Mouse (Mus musculus) hindbrain, embryonic 10.5 days (tissue): ENCODE results near the gene Vmn1r232. TPM values are rescaled to one million over a fixed set of nuclear protein-coding genes. Genes with fewer than 3 reads are reported as not detected.
A peak's percentile ranks its signal among the peaks of the same experiment; 100 is the strongest.

Source experiments
- DNase-seq: peaks from one replicate; pipeline ENCODE4 v3.0.0-alpha.2; 2017; ENCODE audit warnings: low spot score
- H3K27ac ChIP-seq: fragments of 300-500 bp; sonication (generic); 2 replicates; pipeline ENCODE4 v1.5.1; 2016; ENCODE audit warnings: mild to moderate bottlenecking, moderate library complexity
- H3K27me3 ChIP-seq: fragments of 300-500 bp; sonication (generic); 2 replicates; pipeline ENCODE4 v1.6.1; 2016; ENCODE audit warnings: mild to moderate bottlenecking; ENCODE audit not compliant: poor library complexity, insufficient read depth, severe bottlenecking
- H3K36me3 ChIP-seq: fragments of 300-500 bp; sonication (generic); 2 replicates; pipeline ENCODE4 v1.6.1; 2016; ENCODE audit warnings: mild to moderate bottlenecking, moderate library complexity
- H3K4me1 ChIP-seq: fragments of 300-500 bp; sonication (generic); replicated peaks from 2 replicates; pipeline ENCODE4 v1.6.1; 2016; ENCODE audit warnings: mild to moderate bottlenecking
- H3K4me3 ChIP-seq: fragments of 300-500 bp; sonication (generic); 2 replicates; pipeline ENCODE4 v1.5.1; 2016; ENCODE audit warnings: mild to moderate bottlenecking, moderate library complexity
- H3K9me3 ChIP-seq: fragments of 300-500 bp; sonication (generic); 2 replicates; pipeline ENCODE4 v1.6.1; 2016; ENCODE audit warnings: mild to moderate bottlenecking, moderate library complexity
- WGBS: fragments of 180-500 bp; shearing (Covaris S2); methylation state at CpG from one replicate; pipeline ENCODE4 v1.1.7; 2016; 5-methylcytosine and 5-hydroxymethylcytosine counted together
- polyA plus RNA-seq: library from polyadenylated mRNA; unstranded; fragments of >200 nt; fragmentation: Nextera tagmentation; extraction: Ambion mirVana; gene quantifications from 2 replicates; pipeline ENCODE4 v1.2.1, GENCODE M21; 2016

Gene Vmn1r232
- polyA plus RNA-seq: not detected in 2 replicates

DNA sequence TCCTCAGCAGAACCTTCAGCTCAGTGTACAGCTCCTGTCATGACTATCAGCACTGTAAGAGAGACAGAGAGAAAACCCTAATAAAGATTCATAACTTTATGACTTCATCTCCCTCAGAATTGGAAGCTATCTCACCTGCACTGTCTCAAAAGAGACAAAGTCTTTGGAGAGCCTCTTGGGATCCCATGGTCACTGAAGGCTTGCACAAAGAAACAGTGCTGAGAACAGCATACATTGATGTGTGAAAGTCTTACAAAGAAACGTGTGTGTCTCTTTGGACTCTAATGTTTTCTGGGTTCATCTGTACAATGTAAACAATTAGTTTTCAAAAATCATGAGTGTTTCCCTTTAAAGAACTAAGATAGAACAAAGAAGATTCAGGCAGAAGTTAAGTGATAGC lies at the start of gene Vmn1r232:
Gene Vmn1r232, minus strand, starts transcription at position 101 of the 400 bp plus-strand sequence.
- Histone ChIP-seq H3K9me3 (0 out of 2 replicates have a peak, but pooled peaks cover 7% of the 10 kb centered on the region), H3K4me1 (no peaks in the 10 kb centered on the region), H3K36me3 (no peaks in the 10 kb centered on the region), H3K27ac (no peak within 1 kb of the TSS), H3K27me3 (no peaks in the 10 kb centered on the region), H3K4me3 (no peak within 1 kb of the TSS)
- no peak for DNase-seq
- WGBS: 60% methylated on average over 1 of the region's 1 CpGs

DNA sequence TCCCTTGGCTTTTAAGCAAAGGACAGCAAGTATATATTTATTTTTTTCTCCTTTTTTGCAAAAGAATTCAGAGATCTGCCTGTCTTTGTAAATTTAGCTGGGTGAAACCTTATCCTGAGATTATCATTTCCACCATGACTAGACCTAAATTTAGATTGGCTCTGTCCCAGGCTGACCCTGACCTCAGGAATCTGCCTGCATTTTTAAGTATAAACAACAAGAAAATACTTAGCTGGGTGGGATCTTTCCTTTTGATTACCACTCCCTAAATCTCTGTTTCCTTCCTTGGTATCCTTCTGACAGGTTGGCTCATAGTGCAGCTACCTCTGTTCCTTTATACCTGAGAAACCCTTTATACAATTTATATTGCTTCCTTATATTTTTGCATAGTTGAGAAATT lies 47.2 kb upstream of the Vmn1r232 start:
- no peaks in the 10 kb centered on the region for H3K9me3 ChIP-seq
- no peaks in the 10 kb centered on the region for H3K27me3 ChIP-seq
- no peaks in the 10 kb centered on the region for H3K4me1 ChIP-seq
- H3K4me3 ChIP-seq: no peak overlapping the region
- H3K27ac ChIP-seq: no peak overlapping the region
- no peak for DNase-seq
- H3K36me3 ChIP-seq: peaks cover 88% of the 10 kb centered on the region

DNA sequence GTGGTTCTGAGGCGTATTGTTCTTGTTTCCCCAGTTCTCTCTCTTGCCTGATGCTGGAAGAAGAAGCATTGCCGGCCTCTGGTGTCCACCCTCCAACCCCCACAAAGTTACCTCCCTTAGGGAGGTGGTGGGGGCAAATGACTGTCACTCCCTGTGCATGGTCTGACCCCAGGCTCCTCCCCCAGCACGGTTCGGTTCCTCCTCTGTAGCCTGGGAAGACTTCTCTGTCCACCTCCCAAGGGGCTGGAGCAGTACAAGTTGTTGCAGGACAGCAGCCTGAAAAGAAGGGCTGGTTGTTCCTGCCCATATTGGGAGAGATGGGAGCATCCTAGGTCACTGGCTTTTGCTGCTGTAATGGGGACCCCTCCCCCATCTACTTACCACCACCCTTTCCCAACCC lies 45.9 kb upstream of the Vmn1r232 start:
- Histone ChIP-seq H3K27me3 (no peaks in the 10 kb centered on the region), H3K27ac (no peak overlapping the region), H3K36me3 (peaks cover 97% of the 10 kb centered on the region), H3K4me3 (no peak overlapping the region), H3K9me3 (no peaks in the 10 kb centered on the region), H3K4me1 (no peaks in the 10 kb centered on the region)
- no peak for DNase-seq
- WGBS: 90% methylated on average over 4 of the region's 4 CpGs

DNA sequence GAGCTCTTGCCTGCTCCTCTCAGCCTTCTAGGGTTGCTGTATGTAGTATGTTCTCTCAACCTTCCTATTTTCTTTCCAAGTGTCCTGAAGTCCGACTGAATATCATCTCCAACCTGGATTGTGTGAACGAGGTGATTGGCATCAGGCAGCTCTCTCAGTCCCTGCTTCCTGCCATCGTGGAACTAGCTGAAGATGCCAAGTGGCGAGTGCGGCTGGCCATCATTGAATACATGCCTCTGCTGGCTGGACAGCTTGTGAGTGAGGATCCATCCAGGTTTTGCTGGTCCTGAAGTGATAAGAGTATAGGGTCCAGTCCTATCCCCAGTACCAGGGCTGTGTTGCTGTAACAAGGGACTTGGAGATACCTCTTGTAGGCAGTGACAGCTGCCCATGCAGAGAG lies 40.9 kb upstream of the Vmn1r232 start:
- H3K4me3 ChIP-seq: no peak overlapping the region
- peaks cover 100% of the 10 kb centered on the region for H3K36me3 ChIP-seq
- no peaks in the 10 kb centered on the region for H3K27me3 ChIP-seq
- 94% methylated on average over 5 of the region's 5 CpGs for WGBS
- H3K4me1 ChIP-seq: no peaks in the 10 kb centered on the region
- no peak overlapping the region for H3K27ac ChIP-seq
- no peaks in the 10 kb centered on the region for H3K9me3 ChIP-seq
- no peak for DNase-seq

DNA sequence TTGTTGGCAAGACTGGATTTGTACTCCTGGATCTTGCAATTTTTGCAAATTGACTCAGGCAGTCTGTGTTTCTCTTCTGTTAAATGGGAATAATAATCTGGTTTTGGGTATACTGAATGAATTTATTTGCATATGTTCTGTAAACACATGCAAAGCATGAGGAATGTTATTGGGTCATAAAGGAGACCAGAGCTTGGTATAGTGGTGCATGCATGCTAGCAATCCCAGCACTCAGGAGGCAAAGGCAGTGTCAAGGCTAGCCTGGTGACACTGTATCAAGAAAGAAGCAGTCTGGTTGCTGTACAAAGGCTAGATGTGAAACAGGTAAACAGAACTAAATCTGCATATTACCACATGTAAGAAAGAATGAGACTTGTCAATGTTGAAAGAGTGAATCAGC lies 27.1 kb upstream of the Vmn1r232 start:
- Histone ChIP-seq H3K4me3 (peak overlapping the region; percentile 79), H3K9me3 (no peaks in the 10 kb centered on the region), H3K36me3 (peaks cover 11% of the 10 kb centered on the region), H3K27ac (peak overlapping the region; percentile 96), H3K4me1 (peaks cover 26% of the 10 kb centered on the region), H3K27me3 (no peaks in the 10 kb centered on the region)
- DNase-seq: no peak

DNA sequence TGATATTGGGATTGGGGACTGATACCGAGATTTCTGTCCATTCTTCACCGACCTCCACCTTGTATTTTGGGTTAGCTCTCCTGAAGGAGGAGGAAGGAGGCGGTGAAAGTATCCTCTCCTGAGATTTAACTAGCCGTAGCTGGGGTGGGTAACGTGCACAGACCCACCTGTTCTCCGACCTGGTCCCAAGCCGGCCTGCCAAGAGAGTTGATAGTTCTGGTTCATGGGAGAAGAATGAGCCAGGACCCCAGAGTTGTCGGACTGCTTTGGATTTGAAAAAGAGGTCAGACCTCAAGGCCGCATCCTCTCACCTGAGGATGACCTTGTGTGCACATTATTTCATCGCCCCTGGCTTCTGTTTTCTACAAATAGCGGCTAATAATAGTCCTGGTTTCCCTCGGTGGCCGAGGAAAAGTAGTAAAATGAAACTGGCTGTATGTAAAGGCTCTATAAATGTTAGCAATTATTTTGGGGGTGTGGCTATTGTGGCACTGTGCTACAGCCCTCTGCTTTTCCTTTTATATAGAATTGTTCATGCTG lies 26.6 kb upstream of the Vmn1r232 start:
- H3K4me1 ChIP-seq: peaks cover 26% of the 10 kb centered on the region
- no peaks in the 10 kb centered on the region for H3K9me3 ChIP-seq
- peak overlapping the region; percentile 96 for H3K27ac ChIP-seq
- no peaks in the 10 kb centered on the region for H3K27me3 ChIP-seq
- WGBS: 1% methylated on average over 13 of the region's 13 CpGs
- peak overlapping the region; percentile 79 for H3K4me3 ChIP-seq
- DNase-seq: peak; percentile 15
- H3K36me3 ChIP-seq: peaks cover 6% of the 10 kb centered on the region

DNA sequence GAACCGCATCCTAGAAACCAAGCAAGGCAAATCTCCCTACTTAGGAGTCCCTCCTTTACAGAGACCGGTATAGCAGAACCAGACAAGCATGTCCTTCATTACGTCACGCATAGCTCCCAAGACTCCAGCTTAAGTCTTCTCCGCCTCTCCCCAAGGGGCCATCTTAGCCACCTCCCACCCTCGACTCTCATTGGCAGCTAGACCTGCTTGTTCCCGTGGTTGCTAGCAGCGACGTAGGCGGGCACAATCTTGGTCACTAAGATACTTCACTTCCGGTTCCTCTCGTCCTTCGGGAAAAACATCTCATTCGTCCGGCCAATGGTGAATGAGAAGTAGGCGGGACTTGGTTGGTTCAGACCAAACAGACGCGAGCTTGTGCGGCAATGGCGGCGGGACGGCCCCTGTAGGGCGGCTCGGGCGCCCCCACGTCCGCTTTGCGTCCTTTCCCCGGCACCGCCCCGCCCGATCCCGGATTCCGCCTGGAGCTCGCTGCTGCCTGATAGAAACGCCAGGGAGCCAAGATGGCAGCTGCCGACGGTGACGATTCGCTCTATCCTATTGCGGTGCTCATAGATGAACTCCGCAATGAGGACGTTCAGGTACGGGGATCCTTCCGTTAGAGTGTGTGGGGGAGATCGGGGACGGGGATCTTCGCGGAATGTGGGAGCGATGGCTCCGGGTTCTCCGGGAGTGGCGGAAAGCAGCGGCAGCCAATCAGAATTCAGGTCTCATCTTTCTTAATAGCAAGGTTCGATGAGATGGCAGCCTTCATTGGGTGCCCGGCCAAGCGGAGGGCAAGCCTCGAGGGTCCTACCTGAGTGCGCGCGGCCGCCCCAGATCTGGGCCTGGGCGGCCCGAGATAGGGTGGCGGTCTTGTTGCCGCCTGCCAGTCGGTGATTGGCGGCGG lies 25.7 kb upstream of the Vmn1r232 start, which contains the start of gene Ppp2r1a:
Gene Ppp2r1a, plus strand, starts transcription at position 327 of the 907 bp plus-strand sequence.
- peaks cover 26% of the 10 kb centered on the region for H3K4me1 ChIP-seq
- no peaks in the 10 kb centered on the region for H3K27me3 ChIP-seq
- H3K9me3 ChIP-seq: no peaks in the 10 kb centered on the region
- H3K27ac ChIP-seq: peak within 1 kb of the TSS; percentile 96
- no peaks in the 10 kb centered on the region for H3K36me3 ChIP-seq
- H3K4me3 ChIP-seq: peak within 1 kb of the TSS; percentile 79
- DNase-seq: peak; percentile 98
- WGBS: under 1% methylated on average over 69 of the region's 69 CpGs

DNA sequence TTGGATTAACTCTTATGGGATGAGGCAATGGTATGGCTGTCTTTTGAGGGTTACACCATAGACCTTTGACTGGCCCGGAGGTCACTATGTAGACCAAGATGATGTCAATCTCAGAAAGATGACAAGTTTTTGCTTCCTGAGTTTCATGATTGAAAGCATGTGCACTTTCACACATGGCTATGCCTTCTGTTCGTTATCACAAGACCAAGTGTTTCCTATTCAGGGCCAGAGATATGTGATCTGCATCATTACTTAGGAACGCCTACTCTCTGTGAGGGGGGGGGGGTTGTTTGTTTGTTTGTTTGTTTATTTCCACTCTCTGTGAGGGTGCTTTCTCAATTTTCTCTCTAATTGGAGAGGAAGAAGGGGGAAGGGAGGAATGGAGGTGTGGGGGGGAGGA lies 24.7 kb upstream of the Vmn1r232 start:
- Histone ChIP-seq H3K4me1 (peaks cover 26% of the 10 kb centered on the region), H3K36me3 (no peaks in the 10 kb centered on the region), H3K27me3 (no peaks in the 10 kb centered on the region), H3K27ac (peak overlapping the region; percentile 96), H3K4me3 (peak overlapping the region; percentile 79), H3K9me3 (no peaks in the 10 kb centered on the region)
- DNase-seq: no peak
- 56% methylated on average over 3 of the region's 3 CpGs for WGBS

DNA sequence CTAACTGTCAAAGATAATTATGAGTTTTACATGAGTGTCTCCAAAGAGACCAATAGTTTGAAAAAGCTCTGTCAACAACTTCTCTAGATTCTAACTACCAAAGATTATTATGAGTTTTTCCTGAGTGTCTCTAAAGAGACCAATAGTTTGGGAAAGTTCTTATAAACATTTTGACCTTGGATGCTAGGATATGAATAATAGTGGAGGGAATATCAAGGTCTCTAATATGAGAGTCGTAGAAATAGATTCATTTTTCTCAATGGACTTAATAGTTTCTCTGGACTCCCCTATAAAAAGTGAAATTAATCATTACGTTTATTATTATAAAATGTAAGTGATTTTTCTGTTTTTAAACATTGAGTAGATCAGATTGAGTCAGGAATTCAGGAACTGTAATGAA lies 14.5 kb downstream of the Vmn1r232 start, which contains the start of gene Vmn1r231:
Gene Vmn1r231, minus strand, starts transcription at position 101 of the 400 bp plus-strand sequence.
- H3K27me3 ChIP-seq: no peaks in the 10 kb centered on the region
- no peak within 1 kb of the TSS for H3K27ac ChIP-seq
- H3K9me3 ChIP-seq: peaks cover 16% of the 10 kb centered on the region
- no peak within 1 kb of the TSS for H3K4me3 ChIP-seq
- H3K4me1 ChIP-seq: no peaks in the 10 kb centered on the region
- DNase-seq: no peak
- 75% methylated on average over 2 of the region's 2 CpGs for WGBS
- no peaks in the 10 kb centered on the region for H3K36me3 ChIP-seq

Other genes with a start within 250 kb of the Vmn1r232 start
- gene Vmn1r226, start 236.9 kb downstream of the Vmn1r232 start, polyA plus RNA-seq: not detected in 2 replicates
- gene Vmn1r227, start 189.9 kb downstream of the Vmn1r232 start, polyA plus RNA-seq: not detected in 2 replicates
- gene Vmn1r228, start 133.6 kb downstream of the Vmn1r232 start, polyA plus RNA-seq: not detected in 2 replicates
- gene Vmn1r229, start 108.2 kb downstream of the Vmn1r232 start, polyA plus RNA-seq: not detected in 2 replicates
- gene Vmn1r230, start 79.3 kb downstream of the Vmn1r232 start, polyA plus RNA-seq: not detected in 2 replicates
- gene Vmn1r231, start 14.6 kb downstream of the Vmn1r232 start, polyA plus RNA-seq: not detected in 2 replicates
- 507 and 597 TPM in 2 replicates for gene Ppp2r1a, start 25.6 kb upstream of the Vmn1r232 start, polyA plus RNA-seq
- gene Vmn1r233, start 76.8 kb upstream of the Vmn1r232 start, polyA plus RNA-seq: not detected in 2 replicates
- gene Zfp160, start 89.2 kb upstream of the Vmn1r232 start, polyA plus RNA-seq: 12.0 and 16.3 TPM in 2 replicates